Mouse (Mus musculus) midbrain, embryonic 16.5 days (tissue): ENCODE measurements around the gene Xrcc5. TPM values are rescaled to one million over a fixed set of nuclear protein-coding genes. Genes with fewer than 3 reads are reported as not detected.

Experiments used
- ATAC-seq: fragments of 200-750 bp; cut with Nextera tagmentation; 2 replicates; pipeline ENCODE4 v1.8.0; 2017; ENCODE audit warnings: moderate TSS enrichment
- H3K27ac ChIP-seq: fragments of 300-500 bp; sonication (generic); 2 replicates; pipeline ENCODE4 v1.5.1; 2014; ENCODE audit warnings: mild to moderate bottlenecking, low read length, mixed read lengths
- H3K27me3 ChIP-seq: fragments of 300-500 bp; sonication (generic); 2 replicates; pipeline ENCODE4 v1.6.1; 2014; ENCODE audit warnings: low read depth, low read length, mixed read lengths; ENCODE audit not compliant: control insufficient read depth, insufficient read depth
- H3K36me3 ChIP-seq: fragments of 300-500 bp; sonication (generic); 2 replicates; pipeline ENCODE4 v1.6.1; 2014; ENCODE audit warnings: mild to moderate bottlenecking, low read length, moderate library complexity, mixed read lengths; ENCODE audit not compliant: control insufficient read depth, insufficient read depth
- H3K4me1 ChIP-seq: fragments of 300-500 bp; sonication (generic); 2 replicates; pipeline ENCODE4 v1.6.1; 2014; ENCODE audit warnings: mild to moderate bottlenecking, low read length, mixed read lengths; ENCODE audit not compliant: control insufficient read depth, insufficient read depth
- H3K4me2 ChIP-seq: fragments of 300-500 bp; sonication (generic); 2 replicates; pipeline ENCODE4 v1.6.1; 2014; ENCODE audit warnings: mild to moderate bottlenecking, low read length, mixed read lengths
- H3K4me3 ChIP-seq: fragments of 300-500 bp; sonication (generic); 2 replicates; pipeline ENCODE4 v1.5.1; 2014; ENCODE audit warnings: low read depth, mild to moderate bottlenecking, low read length, moderate library complexity, mixed read lengths
- H3K9ac ChIP-seq: fragments of 300-500 bp; sonication (generic); 2 replicates; pipeline ENCODE4 v1.6.1; 2014; ENCODE audit warnings: low read depth, low read length, mixed read lengths
- H3K9me3 ChIP-seq: fragments of 300-500 bp; sonication (generic); replicated peaks from 2 replicates; pipeline ENCODE4 v1.6.1; 2014; ENCODE audit warnings: mild to moderate bottlenecking, low read length, mixed read lengths; ENCODE audit not compliant: control insufficient read depth, poor library complexity, severe bottlenecking
- WGBS: fragments of 180-500 bp; shearing (Covaris S2); extraction: QIAGEN DNeasy Blood & Tissue Kit; methylation state at CpG from one replicate; pipeline ENCODE4 v1.1.7; 2014; 5-methylcytosine and 5-hydroxymethylcytosine counted together
- polyA plus RNA-seq: library from polyadenylated mRNA; unstranded; fragments of >200 nt; fragmentation: Nextera tagmentation; extraction: Ambion mirVana; gene quantifications from 2 replicates; pipeline ENCODE4 v1.2.1, GENCODE M21; 2015

Gene Xrcc5
- polyA plus RNA-seq, 1 experiment from 2014 or later: 12.9 TPM

- Histone ChIP-seq H3K36me3 (0 out of 2 replicates have a peak, but pooled peaks cover 2% of the 10 kb centered on the region), H3K4me2 (no peak overlapping the region), H3K27ac (no peak overlapping the region), H3K4me3 (no peak overlapping the region), H3K9ac (no peak overlapping the region), H3K9me3 (no peaks in the 10 kb centered on the region), H3K27me3 (no peaks in the 10 kb centered on the region), H3K4me1 (peaks cover 17% of the 10 kb centered on the region)
- no peak for ATAC-seq
- 97% methylated on average over 4 of the region's 4 CpGs for WGBS
Measured at GRCm38 (mm10) chr1:72290896-72291295, 16.3 kb upstream of the Xrcc5 start.

DNA sequence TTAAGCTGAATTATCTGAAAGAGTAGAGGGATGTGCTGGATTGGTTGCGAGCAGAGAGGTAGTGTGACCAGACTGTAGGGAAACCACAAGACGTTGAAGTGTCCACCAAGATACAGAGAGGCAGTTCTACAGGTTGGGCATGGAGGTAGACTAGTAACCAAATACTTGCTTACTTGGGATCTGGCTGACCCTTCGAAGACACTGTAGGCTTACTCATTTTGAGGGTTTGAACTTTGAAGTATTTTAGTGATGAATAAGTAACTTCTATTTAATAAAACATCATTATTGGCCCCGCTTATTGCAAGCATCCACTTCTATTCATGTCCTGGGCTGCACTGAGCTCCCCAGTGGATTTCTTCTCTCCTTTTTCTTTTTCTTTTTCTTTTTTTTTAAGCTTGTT is 15.8 kb upstream of the Xrcc5 start:
- Histone ChIP-seq H3K27me3 (no peaks in the 10 kb centered on the region), H3K4me2 (no peak overlapping the region), H3K9me3 (no peaks in the 10 kb centered on the region), H3K4me1 (peaks cover 12% of the 10 kb centered on the region), H3K9ac (no peak overlapping the region), H3K36me3 (0 out of 2 replicates have a peak, but pooled peaks cover 2% of the 10 kb centered on the region), H3K27ac (no peak overlapping the region), H3K4me3 (no peak overlapping the region)
- no peak for ATAC-seq
- WGBS: 93% methylated on average over 4 of the region's 4 CpGs

DNA sequence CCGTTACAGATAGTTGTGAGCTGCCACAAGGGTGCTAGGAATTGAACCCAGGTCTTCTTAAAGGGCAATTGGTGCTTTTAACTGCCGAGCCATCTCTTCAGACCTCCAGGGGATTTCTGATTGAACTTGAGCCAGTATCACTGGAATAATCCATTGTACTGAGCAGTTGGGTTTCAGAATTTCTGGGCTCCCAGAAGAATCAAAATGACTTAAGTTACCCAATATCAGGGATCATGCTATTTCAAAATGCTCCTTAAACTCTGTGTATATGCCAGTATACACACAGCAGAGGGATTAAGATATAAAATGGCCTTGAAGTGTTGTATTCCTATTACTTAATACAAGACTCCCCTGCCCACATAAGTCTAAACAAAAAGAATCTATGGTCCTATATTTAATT is 15.3 kb upstream of the Xrcc5 start:
- H3K9ac ChIP-seq: no peak overlapping the region
- no peak for ATAC-seq
- H3K36me3 ChIP-seq: 0 out of 2 replicates have a peak, but pooled peaks cover 2% of the 10 kb centered on the region
- peaks cover 7% of the 10 kb centered on the region for H3K4me1 ChIP-seq
- 94% methylated on average over 2 of the region's 2 CpGs for WGBS
- no peak overlapping the region for H3K27ac ChIP-seq
- H3K4me3 ChIP-seq: no peak overlapping the region
- no peaks in the 10 kb centered on the region for H3K9me3 ChIP-seq
- H3K4me2 ChIP-seq: no peak overlapping the region
- H3K27me3 ChIP-seq: no peaks in the 10 kb centered on the region

GRCm38 (mm10) chr1:72293869-72294663 is 13.2 kb upstream of the Xrcc5 start:
- Histone ChIP-seq H3K9ac (no peak overlapping the region), H3K36me3 (peaks cover 7% of the 10 kb centered on the region; the same call in 1 of the 2 replicates), H3K4me1 (no peaks in the 10 kb centered on the region), H3K27me3 (no peaks in the 10 kb centered on the region), H3K4me2 (no peak overlapping the region), H3K27ac (no peak overlapping the region), H3K9me3 (no peaks in the 10 kb centered on the region), H3K4me3 (no peak overlapping the region)
- 75% methylated on average over 4 of the region's 4 CpGs for WGBS
- no peak for ATAC-seq

GRCm38 (mm10) chr1:72295746-72296145 is 11.5 kb upstream of the Xrcc5 start:
- Histone ChIP-seq H3K4me1 (no peaks in the 10 kb centered on the region), H3K9me3 (no peaks in the 10 kb centered on the region), H3K4me2 (no peak overlapping the region), H3K9ac (no peak overlapping the region), H3K36me3 (peaks cover 17% of the 10 kb centered on the region), H3K27ac (no peak overlapping the region), H3K27me3 (no peaks in the 10 kb centered on the region), H3K4me3 (no peak overlapping the region)
- WGBS: 85% methylated on average over 8 of the region's 8 CpGs
- no peak for ATAC-seq

DNA sequence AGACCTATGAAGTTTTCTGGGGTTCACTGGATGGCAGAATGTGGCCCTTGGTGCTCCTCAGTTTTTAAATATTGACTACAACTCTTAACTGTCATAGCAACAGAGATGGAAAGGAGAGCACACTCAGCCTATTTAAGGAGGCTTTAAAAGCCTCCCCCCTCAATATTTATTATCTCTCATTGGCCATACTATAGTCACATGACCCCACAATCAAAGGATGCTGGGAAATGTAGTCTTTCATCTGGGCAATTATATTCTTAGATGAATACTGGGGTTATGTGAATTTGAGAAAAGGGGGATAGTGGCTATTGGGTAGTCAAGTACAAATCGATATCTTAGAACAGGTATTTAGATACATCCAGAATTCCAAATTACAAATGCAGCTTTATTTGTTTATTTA is 5.4 kb upstream of the Xrcc5 start:
- H3K27me3 ChIP-seq: no peaks in the 10 kb centered on the region
- WGBS: 93% methylated on average over 1 of the region's 1 CpGs

GRCm38 (mm10) chr1:72306241-72306640 is 980 bp upstream of the Xrcc5 start:
- Histone ChIP-seq H3K4me1 (peaks cover 6% of the 10 kb centered on the region), H3K36me3 (no peaks in the 10 kb centered on the region), H3K9ac (peak overlapping the region; percentile 11; the same call in 1 of the 2 replicates), H3K27me3 (no peaks in the 10 kb centered on the region), H3K4me3 (no peak overlapping the region), H3K9me3 (no peaks in the 10 kb centered on the region), H3K4me2 (peak overlapping the region; percentile 71; the same call in 1 of the 2 replicates), H3K27ac (no peak overlapping the region)
- WGBS: 42% methylated on average over 3 of the region's 3 CpGs
- ATAC-seq: no peak

More for the DNA sequence above, 5.4 kb upstream of the Xrcc5 start:
- no peak for ATAC-seq
- H3K9ac ChIP-seq: no peak overlapping the region
- no peaks in the 10 kb centered on the region for H3K9me3 ChIP-seq
- no peak overlapping the region for H3K27ac ChIP-seq
- no peak overlapping the region for H3K4me3 ChIP-seq
- H3K4me2 ChIP-seq: no peak overlapping the region
- no peaks in the 10 kb centered on the region; the same call in 1 of the 2 replicates for H3K4me1 ChIP-seq
- peaks cover 18% of the 10 kb centered on the region for H3K36me3 ChIP-seq

DNA sequence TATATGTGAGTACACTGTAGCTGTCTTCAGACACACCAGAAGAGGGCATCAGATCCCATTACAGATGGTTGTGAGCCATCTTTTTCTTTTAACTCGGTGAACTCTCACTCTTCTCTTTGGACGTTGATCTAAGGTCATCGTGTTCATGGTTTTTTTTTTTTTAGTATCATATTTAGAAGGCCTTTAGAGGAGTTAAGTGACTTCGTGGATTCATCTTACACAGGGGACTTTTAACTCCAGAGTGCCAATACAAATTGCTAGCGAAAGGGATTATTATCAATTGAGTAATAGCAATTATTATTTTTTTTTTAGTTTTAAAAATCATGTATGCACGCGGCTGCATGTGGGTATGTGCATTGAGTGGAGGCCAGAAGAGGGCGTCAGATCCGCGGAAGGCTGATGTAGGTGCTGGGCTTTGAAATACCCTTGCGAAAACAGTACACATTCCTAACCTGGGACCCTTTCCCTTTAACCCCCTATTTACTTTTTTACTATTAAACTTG is 491 bp upstream of the Xrcc5 start:
- peak; percentile 90 for ATAC-seq
- Histone ChIP-seq H3K27ac (peak overlapping the region; percentile 90), H3K36me3 (no peaks in the 10 kb centered on the region), H3K4me2 (peak overlapping the region; percentile 71), H3K27me3 (no peaks in the 10 kb centered on the region), H3K4me3 (peak overlapping the region; percentile 65), H3K9ac (peak overlapping the region; percentile 77; the same call in 1 of the 2 replicates), H3K9me3 (no peaks in the 10 kb centered on the region), H3K4me1 (peaks cover 6% of the 10 kb centered on the region)
- WGBS: 2% methylated on average over 11 of the region's 11 CpGs

DNA sequence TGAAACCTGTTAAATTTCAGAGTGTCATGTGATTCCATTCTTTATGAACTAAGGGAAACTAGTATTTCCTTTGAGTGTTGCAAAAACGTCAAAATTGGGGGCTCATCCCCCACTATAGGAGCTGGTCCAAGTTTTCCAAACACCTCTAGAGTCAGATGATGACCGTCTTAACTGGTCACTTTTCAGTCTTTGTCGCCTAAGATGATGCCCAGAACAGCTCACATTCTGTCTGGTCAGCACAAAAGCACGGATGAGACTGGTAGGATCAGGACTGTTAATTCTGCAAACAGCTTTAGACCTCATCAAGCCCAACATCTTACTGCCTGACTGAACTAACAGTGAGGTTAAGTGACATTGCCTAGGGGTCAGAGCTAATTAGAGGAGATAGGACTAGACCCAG is 1.7 kb downstream of the Xrcc5 start:
- H3K4me3 ChIP-seq: no peak overlapping the region
- 68% methylated on average over 4 of the region's 4 CpGs for WGBS

More for the DNA sequence above, 1.7 kb downstream of the Xrcc5 start:
- ATAC-seq: no peak
- peaks cover 6% of the 10 kb centered on the region for H3K4me1 ChIP-seq
- no peaks in the 10 kb centered on the region for H3K27me3 ChIP-seq
- H3K9me3 ChIP-seq: no peaks in the 10 kb centered on the region
- no peaks in the 10 kb centered on the region for H3K36me3 ChIP-seq
- no peak overlapping the region for H3K9ac ChIP-seq
- no peak overlapping the region for H3K27ac ChIP-seq
- H3K4me2 ChIP-seq: no peak overlapping the region
